Mouse (Mus musculus) T-helper 1 cell (primary cell): ENCODE measurements around the gene Smoc1.

Experiments
- in situ Hi-C: fragments of 300-600 bp; cut with MboI, MseI; formaldehyde crosslinking; loops from one replicate; pipeline ENCODE4 v1.15.1; 2025; ENCODE audit warnings: high pct_unique_total_duplicates

Gene Smoc1

GRCm38 (mm10) chr12:81024407-81024806 lies 2.2 kb upstream of the Smoc1 start:
- in situ Hi-C loops = no loop called here

GRCm38 (mm10) chr12:81024993-81025392 lies 1.6 kb upstream of the Smoc1 start:
- in situ Hi-C loops = no loop called here

GRCm38 (mm10) chr12:81026995-81027942 lies 661 bp downstream of the Smoc1 start:
- in situ Hi-C loops = no loop called here

- in situ Hi-C loops = no loop called here
Observed at GRCm38 (mm10) chr12:81028291-81028920, 1.8 kb downstream of the Smoc1 start.

GRCm38 (mm10) chr12:81029731-81030130 lies 3.1 kb downstream of the Smoc1 start:
- in situ Hi-C loops = no loop called here

- in situ Hi-C loops = no loop called here
Observed at GRCm38 (mm10) chr12:81031579-81031978, 5.0 kb downstream of the Smoc1 start.

GRCm38 (mm10) chr12:81033389-81034041 lies 6.9 kb downstream of the Smoc1 start:
- in situ Hi-C loops = no loop called here

- in situ Hi-C loops = no loop called here
Observed at GRCm38 (mm10) chr12:81034042-81034417, 7.4 kb downstream of the Smoc1 start.

GRCm38 (mm10) chr12:81035850-81036249 lies 9.2 kb downstream of the Smoc1 start:
- in situ Hi-C loops = no loop called here

GRCm38 (mm10) chr12:81043616-81044015 lies 17.0 kb downstream of the Smoc1 start:
- in situ Hi-C loops = loop anchor here (5.0 kb wide), 1 partner anchor 39 kb away; no protein-coding TSS in a partner anchor

- in situ Hi-C loops = no loop called here
Observed at GRCm38 (mm10) chr12:81046926-81047325, 20.3 kb downstream of the Smoc1 start.

- in situ Hi-C loops = no loop called here
Observed at GRCm38 (mm10) chr12:81049661-81050060, 23.1 kb downstream of the Smoc1 start.

- in situ Hi-C loops = no loop called here
Observed at GRCm38 (mm10) chr12:81055000-81055705, 28.5 kb downstream of the Smoc1 start.

- in situ Hi-C loops = no loop called here
Observed at GRCm38 (mm10) chr12:81055811-81056210, 29.2 kb downstream of the Smoc1 start.

- in situ Hi-C loops = no loop called here
Observed at GRCm38 (mm10) chr12:81057619-81058018, 31.0 kb downstream of the Smoc1 start.

GRCm38 (mm10) chr12:81058561-81058960 lies 32.0 kb downstream of the Smoc1 start:
- in situ Hi-C loops = no loop called here

- in situ Hi-C loops = no loop called here
Observed at GRCm38 (mm10) chr12:81061831-81062361, 35.3 kb downstream of the Smoc1 start.

- in situ Hi-C loops = no loop called here
Observed at GRCm38 (mm10) chr12:81063336-81063955, 36.8 kb downstream of the Smoc1 start.

- in situ Hi-C loops = no loop called here
Observed at GRCm38 (mm10) chr12:81074139-81074538, 47.5 kb downstream of the Smoc1 start.

- in situ Hi-C loops = no loop called here
Observed at GRCm38 (mm10) chr12:81074941-81075340, 48.3 kb downstream of the Smoc1 start.
